Mouse (Mus musculus) testis, adult 2 months (tissue): Measurements from ENCODE around the gene Fibp.

Experiments used
- CTCF ChIP-seq: fragments of 200-500 bp; IDR thresholded peaks from 2 replicates; pipeline ENCODE4 v1.5.1; 2012; ENCODE audit warnings: low read depth, mild to moderate bottlenecking, inconsistent platforms, low read length, moderate library complexity; ENCODE audit not compliant: control insufficient read depth, insufficient read depth, insufficient replicate concordance
- POLR2A ChIP-seq: fragments of 200-500 bp; IDR thresholded peaks from 2 replicates; pipeline ENCODE4 v1.6.1; 2012; ENCODE audit warnings: low read depth, mild to moderate bottlenecking, inconsistent platforms, low read length, moderate library complexity; ENCODE audit not compliant: control insufficient read depth

GRCm38 (mm10) chr19:5428083-5428482 is 32.3 kb upstream of the Fibp start:
- TF ChIP-seq CTCF (no peak), POLR2A (no peak)
